Mouse (Mus musculus) cortical plate, adult 2 months (tissue): ENCODE results near the gene Cenpb.

Source experiments
- CTCF ChIP-seq: fragments of 200-500 bp; IDR thresholded peaks from 2 replicates; pipeline ENCODE4 v1.5.1; 2011; ENCODE audit warnings: mild to moderate bottlenecking, control low read depth, low read length; ENCODE audit not compliant: insufficient read depth; ENCODE audit errors: extremely low read depth
- POLR2A ChIP-seq: fragments of 200-500 bp; IDR thresholded peaks from 2 replicates; pipeline ENCODE4 v1.6.1; 2011; ENCODE audit warnings: mild to moderate bottlenecking, low read length, control low read depth; ENCODE audit not compliant: insufficient read depth; ENCODE audit errors: extremely low read depth

GRCm38 (mm10) chr2:131171401-131172104 is 8.3 kb downstream of the Cenpb start:
- no peak for TF ChIP-seq CTCF
- TF ChIP-seq POLR2A = no peak
